Mouse (Mus musculus): ENCODE data around the gene Spata2l. TPM values are rescaled to one million over a fixed set of nuclear protein-coding genes. Genes with fewer than 3 reads are reported as not detected.
"Not testable (repeated sequence)": the region's sequence is repeated elsewhere in the genome, so short reads cannot be mapped to it uniquely, and the experiment has no call there.

Spata2l gene
- polyA plus RNA-seq, 2 experiments from 2014 or later: 6.0 to 9.2 TPM

GRCm38 (mm10) chr8:123197016-123197415 is 39.0 kb downstream of the Spata2l start:
- not testable (repeated sequence) for ATAC-seq

DNA sequence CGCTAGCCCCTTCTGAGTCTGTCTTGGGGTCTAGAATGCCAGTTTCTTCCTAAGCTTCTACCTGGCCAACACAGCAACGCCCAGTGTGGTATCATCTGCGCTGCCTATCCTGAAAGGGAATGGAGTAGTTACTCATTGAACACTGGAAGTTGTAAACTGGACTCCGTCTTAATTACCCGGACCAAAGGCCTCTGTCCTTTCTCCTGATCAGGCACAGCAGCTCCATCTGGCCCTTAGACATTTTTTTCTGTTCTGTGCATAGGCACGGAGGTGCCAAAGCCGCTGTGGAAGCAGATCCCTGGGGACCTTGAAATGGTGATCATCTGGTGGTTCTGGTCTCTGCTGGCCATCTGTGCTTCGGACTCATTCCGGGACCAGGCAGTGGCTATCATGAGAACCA is 42.3 kb downstream of the Spata2l start:
- ATAC-seq: no peak

- no peak for ATAC-seq
These were observed 44.1 kb downstream of the Spata2l start for GRCm38 (mm10) chr8:123191908-123192307.

- peak; percentile 58 for ATAC-seq
These were observed 45.4 kb downstream of the Spata2l start for GRCm38 (mm10) chr8:123190678-123191077.

DNA sequence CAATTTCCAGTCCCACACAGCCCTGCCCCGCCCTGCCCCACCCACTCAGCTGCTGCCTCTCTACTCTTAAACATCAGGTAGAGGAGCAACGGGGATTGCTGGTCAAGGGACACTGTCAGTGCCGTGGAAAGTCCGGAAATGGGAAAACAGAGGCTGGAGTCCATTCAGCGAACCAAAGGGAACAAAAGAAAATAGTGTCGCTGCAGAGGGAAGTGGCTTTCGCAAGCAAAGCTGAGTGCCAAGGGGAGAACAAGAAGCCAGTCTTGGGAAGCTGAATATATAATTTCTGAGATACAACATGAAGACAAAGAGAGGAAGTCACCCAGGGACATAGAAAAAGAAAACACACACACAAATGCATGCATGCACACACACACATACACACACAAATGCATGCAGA is 47.2 kb downstream of the Spata2l start:
- no peak for ATAC-seq

- no peak for ATAC-seq
These were observed 48.0 kb downstream of the Spata2l start for GRCm38 (mm10) chr8:123188006-123188405.

- no peak for ATAC-seq
These were observed 50.2 kb downstream of the Spata2l start, which contains the start of gene Dpep1 for GRCm38 (mm10) chr8:123185566-123186409. Gene Dpep1, plus strand, starts transcription at chr8:123186242.

DNA sequence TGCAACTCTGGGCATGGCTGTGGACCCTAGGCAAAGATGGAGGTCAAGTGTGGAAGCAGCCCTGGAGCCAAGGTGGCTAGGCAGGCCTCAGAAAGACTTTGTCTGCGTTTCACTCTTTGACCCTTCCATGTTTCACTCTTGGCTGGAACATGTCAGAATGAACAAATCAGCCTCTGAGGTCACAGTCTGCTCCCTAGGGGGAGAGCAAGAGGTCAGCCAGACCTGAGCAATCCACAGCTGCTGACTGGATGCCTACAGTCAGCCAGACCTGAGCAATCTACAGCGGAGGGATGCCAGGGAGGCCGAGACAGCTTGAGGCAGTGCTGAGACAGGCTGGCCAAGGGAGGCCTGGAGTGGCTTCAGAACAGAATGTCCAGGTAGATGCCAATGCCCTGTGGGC is 54.6 kb downstream of the Spata2l start:
- ATAC-seq: no peak

Other genes starting within 250 kb of the Spata2l start
- gene Ankrd11, start 194.0 kb downstream of the Spata2l start, polyA plus RNA-seq (2017; shearing (Covaris generic)): 10 to 100 TPM; 79.7 to 84.1 TPM
- gene Spg7, start 173.3 kb downstream of the Spata2l start, polyA plus RNA-seq (2017; shearing (Covaris generic)): 10 to 100 TPM; 24.4 to 29.0 TPM
- 1,000 to 10,000 TPM; 2,671 to 2,712 TPM for gene Rpl13, start 133.9 kb downstream of the Spata2l start, polyA plus RNA-seq (2017; shearing (Covaris generic))
- gene Cpne7, start 118.9 kb downstream of the Spata2l start, polyA plus RNA-seq (2017; shearing (Covaris generic)): 1 to 10 TPM; 1.0 to 2.7 TPM
- under 1 TPM in 1 of 2 experiments, not detected in 1; 0.42 TPM for gene Sult5a1, start 77.9 kb downstream of the Spata2l start, polyA plus RNA-seq (2017; shearing (Covaris generic))
- gene Dpep1, start 50.0 kb downstream of the Spata2l start, polyA plus RNA-seq (2017; shearing (Covaris generic)): not detected
- gene Chmp1a, start 23.5 kb downstream of the Spata2l start, polyA plus RNA-seq (2017; shearing (Covaris generic)): 100 to 1,000 TPM; 157 to 276 TPM
- gene Spata33, start 23.4 kb downstream of the Spata2l start, polyA plus RNA-seq (2017; shearing (Covaris generic)): not detected
- 10 to 100 TPM; 21.0 to 32.5 TPM for gene Cdk10, start 11.4 kb downstream of the Spata2l start, polyA plus RNA-seq (2017; shearing (Covaris generic))
- gene Zfp276, start 18.0 kb upstream of the Spata2l start, polyA plus RNA-seq (2017; shearing (Covaris generic)): 1 to 10 TPM; 5.1 to 7.3 TPM
- 10 to 100 TPM in 1 of 2 experiments, 1 to 10 TPM in 1; 9.1 to 10.1 TPM for gene Vps9d1, start 18.1 kb upstream of the Spata2l start, polyA plus RNA-seq (2017; shearing (Covaris generic))
- 1 to 10 TPM; 5.9 to 7.9 TPM for gene Fanca, start 82.3 kb upstream of the Spata2l start, polyA plus RNA-seq (2017; shearing (Covaris generic))
- not detected for gene Spire2, start 96.5 kb upstream of the Spata2l start, polyA plus RNA-seq (2017; shearing (Covaris generic))
- 10 to 100 TPM; 83.1 to 91.9 TPM for gene Tcf25, start 137.5 kb upstream of the Spata2l start, polyA plus RNA-seq (2017; shearing (Covaris generic))
- under 1 TPM in 1 of 2 experiments, not detected in 1; 0.17 TPM for gene Mc1r, start 170.9 kb upstream of the Spata2l start, polyA plus RNA-seq (2017; shearing (Covaris generic))
- 1 to 10 TPM in 1 of 2 experiments, not detected in 1; 1.2 TPM for gene Tubb3, start 175.2 kb upstream of the Spata2l start, polyA plus RNA-seq (2017; shearing (Covaris generic))
- 10 to 100 TPM in 1 of 2 experiments, 1 to 10 TPM in 1; 6.9 to 14.2 TPM for gene Def8, start 187.3 kb upstream of the Spata2l start, polyA plus RNA-seq (2017; shearing (Covaris generic))
- 10 to 100 TPM; 33.8 to 37.5 TPM for gene Afg3l1, start 241.7 kb upstream of the Spata2l start, polyA plus RNA-seq (2017; shearing (Covaris generic))